ENCODE assay signal across 26 mouse cellular contexts in the genomic region with DNA sequence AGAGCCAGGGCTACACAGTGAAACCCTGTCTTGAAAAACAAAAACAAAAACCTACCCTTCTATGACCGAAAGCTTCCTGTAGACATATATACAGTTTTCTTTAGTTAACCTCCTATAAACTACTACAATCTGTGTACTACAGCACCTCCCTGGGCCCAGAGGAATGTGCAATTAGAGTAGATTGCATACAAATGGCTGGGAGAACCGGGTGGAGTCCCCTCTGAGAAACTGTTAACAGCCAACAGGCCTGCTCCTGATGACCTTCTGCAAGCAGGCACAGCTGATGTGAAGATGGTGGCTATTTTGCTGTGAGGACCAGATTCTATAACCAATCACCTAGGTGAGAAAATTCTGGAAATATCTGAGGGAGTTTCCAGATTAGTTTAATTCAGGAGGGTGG. TPM values are rescaled to one million over a fixed set of nuclear protein-coding genes. Genes with fewer than 3 reads are reported as not detected.
DNase-seq lines count a peak whose midpoint lies in the region; ATAC-seq and TF ChIP-seq lines count a peak whose summit lies in the region.
"Had no signal": no experiment of that assay in that cellular context is flagged by ENCODE, and none has a peak within 500 bp of the region (broad histone marks: within the 10 kb centered on the region; RNA-seq: fewer than 3 reads in every experiment).

No protein-coding gene starts in this region.

- no peak overlapping the region for H3K4me3 ChIP-seq in liver, embryonic 11.5 days (ENCODE audit: low read depth, low read length)
- H3K4me3 ChIP-seq in embryonic facial prominence, embryonic 10.5 days: 0 out of 2 replicates have a peak overlapping the region, but pooled peaks have one; percentile 83
- H3K4me3 ChIP-seq in thymus, adult 2 months (ENCODE audit: control insufficient read depth, insufficient read depth, low read length): no peak overlapping the region

- no peaks in the 10 kb centered on the region for H3K36me3 ChIP-seq in liver, embryonic 11.5 days (ENCODE audit: control insufficient read depth, insufficient read depth, low read length)
- H3K36me3 ChIP-seq in embryonic facial prominence, embryonic 10.5 days (replicated peaks): no peaks in the 10 kb centered on the region
- no peaks in the 10 kb centered on the region for H3K36me3 ChIP-seq in thymus, adult 2 months (ENCODE audit: control insufficient read depth, insufficient read depth, low read length)
- H3K36me3 ChIP-seq: hindbrain, embryonic 10.5 days; midbrain, embryonic 10.5 days; stomach, embryonic 15.5 days had no signal

- peak; percentile 19 for DNase-seq in cerebellum, adult 9-10 months
- DNase-seq in cerebellum, adult 9-11 months: no peak
- peak; percentile 20 for DNase-seq in liver
- DNase-seq in liver, embryonic 11.5 days (ENCODE audit: low spot score): no peak
- DNase-seq in embryonic facial prominence, embryonic 10.5 days (ENCODE audit: low spot score): no peak
- DNase-seq in thymus, adult 2 months: no peak
- DNase-seq in layer of hippocampus, adult 18-20 months (ENCODE audit: low spot score in 2 of 2): no peak
- no peak for DNase-seq in layer of hippocampus, adult 11-12 months (ENCODE audit: low spot score)
- DNase-seq: adrenal gland, postnatal 10 days; cerebellum, adult 2 months; heart, postnatal 10 days; kidney, adult 9 months; kidney, postnatal 36 days; layer of hippocampus, adult 9-11 months; left cerebral cortex, postnatal 4 days; lung, adult 18-20 months; lung, postnatal 10 days; thymus, adult 18-20 months had no signal

- ATAC-seq in liver, embryonic 11.5 days (replicated peaks; ENCODE audit: low FRiP score): no peak
- ATAC-seq: intestine, embryonic 16.5 days had no signal

- no peak overlapping the region for H3K4me2 ChIP-seq in liver, embryonic 11.5 days

- H3K4me1 ChIP-seq in liver, embryonic 11.5 days (replicated peaks; ENCODE audit: control insufficient read depth, insufficient read depth, low read length): peaks cover 22% of the 10 kb centered on the region
- H3K4me1 ChIP-seq in embryonic facial prominence, embryonic 10.5 days: peaks cover 25% of the 10 kb centered on the region
- peaks cover 10% of the 10 kb centered on the region for H3K4me1 ChIP-seq in thymus, adult 2 months (replicated peaks; ENCODE audit: control insufficient read depth, insufficient read depth, low read length)
- H3K4me1 ChIP-seq: stomach, embryonic 15.5 days had no signal

- 68% methylated on average over 2 of the region's 2 CpGs for WGBS in liver, embryonic 11.5 days
- 50% methylated on average over 2 of the region's 2 CpGs for WGBS in embryonic facial prominence, embryonic 10.5 days
- WGBS in thymus, adult 2 months: 97% methylated on average over 2 of the region's 2 CpGs

- no peak for TF ChIP-seq POLR2A in thymus, adult 2 months (IDR thresholded peaks at IDR 0.05; ENCODE audit: control insufficient read depth, extremely low read depth, insufficient read depth, low read length, poor library complexity)

- TF ChIP-seq CTCF in thymus, adult 2 months (IDR thresholded peaks at IDR 0.05; ENCODE audit: borderline replicate concordance, control insufficient read depth, extremely low read depth, insufficient read depth, low read length, poor library complexity): no peak

- no peaks in the 10 kb centered on the region for H3K9me3 ChIP-seq in liver, embryonic 11.5 days (ENCODE audit: control insufficient read depth, low read length)
- no peaks in the 10 kb centered on the region for H3K9me3 ChIP-seq in embryonic facial prominence, embryonic 10.5 days
- H3K9me3 ChIP-seq: G1E; hindbrain, embryonic 10.5 days; midbrain, embryonic 10.5 days; stomach, embryonic 15.5 days had no signal

- H3K27ac ChIP-seq in liver, embryonic 11.5 days (ENCODE audit: low read depth, low read length): no peak overlapping the region
- no peak overlapping the region for H3K27ac ChIP-seq in embryonic facial prominence, embryonic 10.5 days (replicated peaks)
- no peak overlapping the region for H3K27ac ChIP-seq in thymus, adult 2 months (ENCODE audit: control insufficient read depth, insufficient read depth, low read length)
- H3K27ac ChIP-seq: stomach, embryonic 15.5 days had no signal

- no peaks in the 10 kb centered on the region for H3K27me3 ChIP-seq in liver, embryonic 11.5 days (replicated peaks; ENCODE audit: control insufficient read depth, insufficient read depth, low read length)
- H3K27me3 ChIP-seq in embryonic facial prominence, embryonic 10.5 days (replicated peaks; ENCODE audit: low read depth, poor library complexity, severe bottlenecking): peaks cover 5% of the 10 kb centered on the region; the same call in 1 of the 2 replicates
- H3K27me3 ChIP-seq in thymus, adult 2 months (ENCODE audit: control insufficient read depth, insufficient read depth, low read length): no peaks in the 10 kb centered on the region
- H3K27me3 ChIP-seq: stomach, embryonic 15.5 days had no signal

- H3K9ac ChIP-seq in liver, embryonic 11.5 days (ENCODE audit: low read depth, low read length): no peak overlapping the region

RNA-seq across cellular contexts. Expression of a gene that starts 1.0 kb away (rescaled TPM):
- 10.6 and 11.8 TPM in 2 replicates for polyA plus RNA-seq in liver, embryonic 11.5 days (2014; fragmentation: Nextera tagmentation; extraction: Ambion mirVana)
- polyA plus RNA-seq in embryonic facial prominence, embryonic 10.5 days (2016; fragmentation: Nextera tagmentation; extraction: Ambion mirVana): 12.2 and 13.7 TPM in 2 replicates
- polyA plus RNA-seq in thymus, adult 2 months (2012; rRNA removed): 35.9 and 39.6 TPM in 2 replicates
- 10 to 100 TPM; 77.6 to 82.6 TPM for total RNA-seq in layer of hippocampus, adult 18-20 months (2021)

RNA-seq across cellular contexts. Expression of a gene that starts 50.9 kb away (rescaled TPM):
- 10.5 and 11.0 TPM in 2 replicates for polyA plus RNA-seq in liver, embryonic 11.5 days (2014; fragmentation: Nextera tagmentation; extraction: Ambion mirVana)
- polyA plus RNA-seq in embryonic facial prominence, embryonic 10.5 days (2016; fragmentation: Nextera tagmentation; extraction: Ambion mirVana): 17.9 and 19.6 TPM in 2 replicates
- 2.5 and 4.7 TPM in 2 replicates for polyA plus RNA-seq in thymus, adult 2 months (2012; rRNA removed)
- total RNA-seq in layer of hippocampus, adult 18-20 months (2021): 100 to 1,000 TPM in 1 of 2 experiments, 10 to 100 TPM in 1; 94.8 to 106 TPM
- total RNA-seq: gastrocnemius, adult 18-20 months; monocyte, adult 5-6 weeks; neutrophil, adult 5-6 weeks had no signal

Comparison
In these comparisons a context has a peak if more than half of its experiments do, and no peak if none do; other contexts are left out.
1. DNase-seq: peak in cerebellum, adult 9-10 months (single experiment) and liver (single experiment); none in cerebellum, adult 9-11 months (single experiment), liver, embryonic 11.5 days (single experiment), embryonic facial prominence, embryonic 10.5 days (single experiment), thymus, adult 2 months (single experiment), layer of hippocampus, adult 18-20 months (0 of 2) and layer of hippocampus, adult 11-12 months (single experiment).